Mouse (Mus musculus) hindbrain, embryonic 12.5 days (tissue): ENCODE measurements at regions not wholly inside any gene's neighbourhood (a gene's known extent, or its start where the extent isn't known, plus 50 kb on each side); places are given as distances from the start of the nearest gene placed in this dataset.

ENCODE experiments used
- ATAC-seq: fragments of 200-750 bp; cut with Nextera tagmentation; 2 replicates; pipeline ENCODE4 v1.8.0; 2017; ENCODE audit warnings: moderate TSS enrichment; ENCODE audit not compliant: low FRiP score
- H3K27ac ChIP-seq: fragments of 300-500 bp; sonication (generic); 2 replicates; pipeline ENCODE4 v1.5.1; 2016; ENCODE audit warnings: mild to moderate bottlenecking
- H3K27me3 ChIP-seq: fragments of 300-500 bp; sonication (generic); 2 replicates; pipeline ENCODE4 v1.6.1; 2016; ENCODE audit warnings: mild to moderate bottlenecking
- H3K36me3 ChIP-seq: fragments of 300-500 bp; sonication (generic); 2 replicates; pipeline ENCODE4 v1.6.1; 2016; ENCODE audit warnings: mild to moderate bottlenecking
- H3K4me1 ChIP-seq: fragments of 300-500 bp; sonication (generic); 2 replicates; pipeline ENCODE4 v1.6.1; 2016
- H3K4me2 ChIP-seq: fragments of 300-500 bp; sonication (generic); replicated peaks from 2 replicates; pipeline ENCODE4 v1.6.1; 2016; ENCODE audit warnings: mild to moderate bottlenecking
- H3K4me3 ChIP-seq: fragments of 300-500 bp; sonication (generic); 2 replicates; pipeline ENCODE4 v1.5.1; 2016; ENCODE audit warnings: mild to moderate bottlenecking
- H3K9ac ChIP-seq: fragments of 300-500 bp; sonication (generic); 2 replicates; pipeline ENCODE4 v1.6.1; 2016; ENCODE audit warnings: mild to moderate bottlenecking, moderate library complexity
- H3K9me3 ChIP-seq: fragments of 300-500 bp; sonication (generic); replicated peaks from 2 replicates; pipeline ENCODE4 v1.6.1; 2016; ENCODE audit warnings: mild to moderate bottlenecking
- WGBS: fragments of 180-500 bp; shearing (Covaris S2); methylation state at CpG from one replicate; pipeline ENCODE4 v1.1.7; 2016; 5-methylcytosine and 5-hydroxymethylcytosine counted together

DNA sequence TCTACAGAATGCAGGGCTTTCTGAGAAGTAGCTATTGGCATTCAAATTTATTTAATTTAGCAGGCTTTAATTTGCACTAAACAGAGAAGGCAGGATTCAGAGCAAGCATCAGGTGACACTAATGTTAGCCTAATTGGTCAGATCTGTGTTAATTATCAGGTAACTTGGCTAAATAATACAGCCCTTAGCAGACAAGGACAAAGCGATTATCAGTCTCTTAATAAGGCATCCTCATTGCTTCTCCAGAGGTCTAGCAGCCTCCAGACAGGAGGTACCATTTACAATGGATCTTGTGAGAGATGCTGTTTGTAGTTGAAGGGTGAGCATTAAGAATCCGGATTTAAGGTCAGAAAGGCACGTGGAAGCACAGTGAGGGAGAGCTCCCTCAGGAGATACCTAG is 253.7 kb upstream of the Fam92a start:
- Histone ChIP-seq H3K4me3 (no peak overlapping the region), H3K9me3 (no peaks in the 10 kb centered on the region), H3K4me1 (peaks cover 4% of the 10 kb centered on the region), H3K36me3 (no peaks in the 10 kb centered on the region), H3K9ac (no peak overlapping the region), H3K27ac (no peak overlapping the region), H3K4me2 (no peak overlapping the region), H3K27me3 (no peaks in the 10 kb centered on the region)
- 52% methylated on average over 3 of the region's 3 CpGs for WGBS
- no peak for ATAC-seq

DNA sequence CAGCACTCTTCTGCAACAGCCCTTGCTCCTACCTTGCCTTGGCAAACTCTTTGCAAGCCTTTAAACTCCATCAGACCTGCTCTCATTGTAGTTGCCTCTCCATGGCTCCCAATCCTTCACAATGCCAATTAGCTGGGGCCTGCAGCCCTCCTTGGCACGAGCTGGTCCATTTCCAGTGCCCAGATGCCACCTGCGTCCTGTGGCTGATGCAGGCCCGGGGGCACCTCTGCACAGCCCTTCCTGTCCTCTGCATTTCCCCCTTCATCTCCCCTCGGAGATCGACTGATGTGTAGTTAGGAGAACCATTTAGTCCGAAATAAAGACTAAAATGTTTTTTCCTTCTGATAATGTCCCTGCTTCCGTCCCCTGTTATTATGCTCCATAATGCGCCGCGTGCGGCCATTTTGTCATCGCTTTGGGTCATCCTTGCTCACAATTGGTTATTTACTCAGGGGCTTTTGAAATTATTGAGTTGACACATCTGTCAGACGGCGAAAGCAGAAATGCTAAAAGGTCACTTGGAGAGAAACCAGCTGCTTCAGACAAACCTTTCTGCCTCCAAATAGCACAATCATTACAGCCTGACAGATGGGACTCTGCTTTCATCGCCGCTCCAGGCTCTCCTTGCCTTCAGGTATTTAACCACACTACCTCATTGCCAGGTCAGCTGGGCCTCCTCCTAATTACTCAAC is 250.0 kb upstream of the Fam92a start:
- Histone ChIP-seq H3K4me3 (no peak overlapping the region), H3K4me1 (peaks cover 4% of the 10 kb centered on the region), H3K4me2 (no peak overlapping the region), H3K36me3 (no peaks in the 10 kb centered on the region), H3K9ac (no peak overlapping the region), H3K27me3 (no peaks in the 10 kb centered on the region), H3K27ac (peak overlapping the region; percentile 60), H3K9me3 (no peaks in the 10 kb centered on the region)
- ATAC-seq, result peak; percentile 78
- 59% methylated on average over 16 of the region's 16 CpGs for WGBS

DNA sequence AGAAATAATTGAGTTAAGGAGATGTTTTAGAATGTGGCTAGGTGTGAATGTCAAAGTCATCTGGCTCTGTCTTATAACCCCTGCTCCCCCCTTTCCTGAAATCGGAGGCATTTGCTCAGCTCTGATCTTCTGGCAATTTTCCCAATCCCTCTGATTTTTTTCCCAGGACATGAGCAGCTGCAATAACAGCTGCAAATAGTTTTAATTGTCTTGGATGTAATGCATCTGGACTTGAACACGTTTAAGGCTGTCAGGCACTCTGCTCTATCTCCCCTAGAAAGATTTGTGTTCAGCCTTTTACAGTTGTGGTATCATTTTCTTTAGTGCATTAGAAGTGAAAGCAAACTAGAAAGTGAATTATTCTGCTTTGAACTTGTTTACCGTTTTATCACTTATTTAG is 246.3 kb upstream of the Fam92a start:
- Histone ChIP-seq H3K27ac (no peak overlapping the region), H3K27me3 (no peaks in the 10 kb centered on the region), H3K9me3 (no peaks in the 10 kb centered on the region), H3K4me1 (peaks cover 4% of the 10 kb centered on the region), H3K4me3 (no peak overlapping the region), H3K9ac (no peak overlapping the region), H3K36me3 (no peaks in the 10 kb centered on the region), H3K4me2 (no peak overlapping the region)
- no peak for ATAC-seq
- WGBS, result 60% methylated on average over 3 of the region's 3 CpGs

DNA sequence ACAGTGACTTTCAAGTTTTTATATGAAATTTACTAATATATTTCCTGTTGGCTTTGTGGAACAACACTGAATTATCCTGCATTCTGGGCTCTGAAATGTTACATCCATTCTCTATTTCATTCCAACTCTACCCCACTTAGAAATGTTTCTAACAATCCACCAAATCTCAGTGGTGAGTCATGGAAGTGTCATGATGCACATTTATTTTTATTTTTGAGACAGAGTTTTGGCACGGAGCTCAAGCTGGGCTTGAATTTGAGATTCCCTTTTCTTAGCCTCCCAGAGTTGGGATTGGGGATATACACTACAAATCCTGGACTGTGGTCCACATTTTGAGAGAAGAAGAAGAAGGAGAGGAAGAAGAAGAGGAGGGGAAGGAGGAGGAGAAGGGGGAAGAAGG is 223.5 kb upstream of the Fam92a start:
- no peak overlapping the region for H3K4me2 ChIP-seq
- H3K36me3 ChIP-seq, result no peaks in the 10 kb centered on the region
- no peaks in the 10 kb centered on the region for H3K9me3 ChIP-seq
- H3K9ac ChIP-seq, result no peak overlapping the region
- no peaks in the 10 kb centered on the region for H3K4me1 ChIP-seq
- ATAC-seq, result no peak
- 84% methylated on average over 1 of the region's 1 CpGs for WGBS
- no peak overlapping the region for H3K4me3 ChIP-seq
- no peak overlapping the region for H3K27ac ChIP-seq
- H3K27me3 ChIP-seq, result no peaks in the 10 kb centered on the region

DNA sequence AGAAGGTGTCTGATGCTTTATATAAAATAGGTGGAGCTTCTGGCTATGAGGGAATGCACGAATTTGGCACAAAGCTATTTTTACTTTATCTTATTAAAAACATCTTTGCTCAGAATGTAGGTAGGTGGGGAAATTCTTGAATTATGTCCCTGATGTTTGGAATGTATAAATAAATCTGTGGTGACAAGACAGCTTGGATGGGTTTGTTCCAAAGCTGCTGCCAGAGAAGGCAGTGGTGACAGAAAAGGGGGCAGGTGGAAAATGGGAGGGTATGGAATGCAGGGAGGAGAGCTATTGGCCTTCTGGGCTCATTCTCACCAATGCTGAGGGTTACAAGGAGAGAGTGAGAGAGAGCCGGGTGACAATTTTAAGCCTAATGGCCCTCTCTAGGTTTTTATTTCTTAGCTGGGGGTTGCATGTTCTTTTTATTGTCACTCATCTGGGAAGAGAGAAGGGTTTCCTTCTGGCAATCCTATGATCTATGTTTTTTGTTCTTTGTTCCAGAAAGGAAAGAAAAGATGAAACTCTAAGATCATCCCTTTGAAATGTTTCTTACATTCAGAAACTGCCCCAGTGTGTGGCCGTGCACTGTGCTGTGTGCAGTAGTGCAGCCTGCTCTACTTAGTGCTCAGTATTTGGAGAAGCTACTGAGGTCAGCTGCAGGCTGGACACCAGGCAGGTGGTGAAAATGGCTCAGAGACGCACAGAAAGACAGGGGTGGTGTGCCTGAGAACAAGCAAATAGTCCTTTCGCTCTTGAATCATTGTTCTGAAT is 205.2 kb upstream of the Fam92a start:
- H3K4me1 ChIP-seq, result no peaks in the 10 kb centered on the region
- WGBS, result 80% methylated on average over 5 of the region's 5 CpGs
- no peaks in the 10 kb centered on the region for H3K9me3 ChIP-seq
- H3K9ac ChIP-seq, result no peak overlapping the region
- no peaks in the 10 kb centered on the region for H3K36me3 ChIP-seq
- no peak overlapping the region for H3K27ac ChIP-seq
- H3K27me3 ChIP-seq, result no peaks in the 10 kb centered on the region
- H3K4me3 ChIP-seq, result no peak overlapping the region
- H3K4me2 ChIP-seq, result no peak overlapping the region
- no peak for ATAC-seq

DNA sequence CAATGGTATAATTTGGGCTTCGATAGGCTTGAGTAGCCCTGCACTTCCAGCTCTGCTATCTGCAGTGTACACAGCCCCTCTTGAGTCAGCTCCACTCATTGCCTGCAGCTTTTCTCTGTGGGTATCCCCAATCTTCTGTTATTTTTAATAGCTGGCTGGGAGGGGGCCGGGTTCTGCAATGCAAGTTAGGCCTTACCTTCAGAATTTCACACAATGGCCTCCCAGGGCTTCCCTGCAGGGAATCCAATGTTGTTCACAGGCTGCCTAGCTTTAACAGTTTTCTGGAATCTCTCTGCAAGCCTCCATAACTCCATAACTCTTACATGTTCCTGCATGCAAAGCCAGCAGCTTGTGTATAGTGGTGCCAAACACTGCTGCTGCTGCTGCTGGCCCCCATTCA is 197.7 kb upstream of the Fam92a start:
- H3K27me3 ChIP-seq, result no peaks in the 10 kb centered on the region
- H3K9me3 ChIP-seq, result no peaks in the 10 kb centered on the region
- no peaks in the 10 kb centered on the region for H3K36me3 ChIP-seq
- no peak overlapping the region for H3K4me3 ChIP-seq
- H3K4me1 ChIP-seq, result no peaks in the 10 kb centered on the region
- no peak overlapping the region for H3K4me2 ChIP-seq
- no peak for ATAC-seq
- no peak overlapping the region for H3K9ac ChIP-seq
- H3K27ac ChIP-seq, result no peak overlapping the region
- 43% methylated on average over 2 of the region's 2 CpGs for WGBS

DNA sequence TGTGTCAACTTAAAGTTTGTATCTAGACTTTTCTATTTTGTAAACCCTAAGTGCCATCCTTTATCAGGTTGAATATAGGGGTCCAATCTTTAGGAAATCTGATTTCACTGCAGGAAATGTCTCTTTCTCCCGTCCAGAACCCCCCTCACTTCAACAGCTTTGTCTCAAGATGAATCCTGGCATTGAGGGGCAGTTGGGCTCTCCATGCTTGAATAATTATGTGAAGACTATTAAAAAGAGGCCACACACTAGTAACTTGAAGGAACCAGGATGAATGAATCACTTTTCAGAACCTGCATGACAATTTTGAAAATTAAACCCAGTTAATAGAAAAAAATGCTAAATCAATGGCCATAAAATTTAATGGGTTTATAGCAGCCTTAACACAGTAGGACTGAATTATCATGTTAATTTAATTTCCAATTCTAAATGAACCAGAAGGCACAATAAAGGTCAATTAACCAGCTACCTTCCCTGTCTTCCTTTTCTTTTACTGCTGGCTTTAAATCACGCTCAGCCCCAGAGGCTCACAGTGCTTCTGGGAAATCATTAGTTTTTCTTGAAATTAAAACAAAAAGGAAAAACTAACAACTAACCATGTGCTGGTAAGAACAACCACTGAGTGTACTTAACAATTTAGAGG is 185.3 kb upstream of the Fam92a start:
- no peaks in the 10 kb centered on the region for H3K36me3 ChIP-seq
- no peak overlapping the region for H3K4me3 ChIP-seq
- H3K9ac ChIP-seq, result no peak overlapping the region
- no peak overlapping the region for H3K4me2 ChIP-seq
- no peaks in the 10 kb centered on the region for H3K9me3 ChIP-seq
- H3K4me1 ChIP-seq, result no peaks in the 10 kb centered on the region
- H3K27ac ChIP-seq, result no peak overlapping the region
- 0 out of 2 replicates have a peak, but pooled peaks have one; percentile 46 for ATAC-seq
- 38% methylated on average over 2 of the region's 2 CpGs for WGBS
- H3K27me3 ChIP-seq, result no peaks in the 10 kb centered on the region

DNA sequence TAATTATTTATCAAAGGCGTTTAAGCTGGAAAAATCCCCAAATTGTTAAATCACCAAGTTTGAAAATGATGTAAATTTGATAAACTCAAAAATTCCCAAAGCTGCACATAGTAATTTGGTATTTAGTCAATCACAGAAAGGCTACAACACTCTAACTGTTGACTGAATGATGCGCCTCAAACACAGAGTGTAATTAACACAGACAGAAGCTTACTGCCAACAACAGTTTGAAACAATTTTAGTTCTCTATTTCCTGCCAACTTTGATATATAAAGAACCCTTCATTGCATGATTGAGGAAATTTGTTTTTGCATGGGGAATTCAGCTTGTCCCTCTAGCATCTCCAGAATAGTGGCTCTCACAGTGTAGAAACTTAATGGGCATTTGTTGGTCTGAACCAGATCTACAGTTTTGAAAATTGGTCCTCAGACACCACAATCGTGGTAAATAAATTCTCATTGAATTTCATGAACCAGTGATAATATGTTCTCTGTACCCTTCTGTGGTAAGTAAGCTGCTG is 181.6 kb upstream of the Fam92a start:
- WGBS, result 82% methylated on average over 3 of the region's 3 CpGs
- Histone ChIP-seq H3K27me3 (no peaks in the 10 kb centered on the region), H3K4me1 (no peaks in the 10 kb centered on the region), H3K9ac (no peak overlapping the region), H3K9me3 (no peaks in the 10 kb centered on the region), H3K4me3 (no peak overlapping the region), H3K27ac (no peak overlapping the region), H3K4me2 (no peak overlapping the region), H3K36me3 (no peaks in the 10 kb centered on the region)
- ATAC-seq, result no peak

DNA sequence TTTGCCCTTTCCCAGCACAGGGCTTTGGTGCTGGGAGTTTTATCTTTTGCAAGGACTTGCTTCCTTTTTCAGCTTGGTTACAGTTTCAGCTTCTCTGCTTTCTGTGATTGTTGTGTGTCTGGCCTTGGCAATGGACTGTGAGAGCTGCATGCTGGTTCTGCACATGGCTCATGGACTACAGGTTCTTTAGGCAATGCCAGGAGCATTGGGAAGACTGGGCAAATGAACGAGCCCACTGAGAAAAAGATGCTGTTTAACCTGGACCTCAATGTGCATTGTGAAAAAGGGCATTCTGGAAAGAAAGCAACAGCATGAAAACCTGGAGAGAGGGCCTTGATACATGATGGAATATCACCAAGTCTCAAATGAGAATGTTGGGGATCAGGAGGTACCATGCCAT is 167.4 kb upstream of the Fam92a start:
- no peak for ATAC-seq
- Histone ChIP-seq H3K27ac (no peak overlapping the region), H3K4me1 (peaks cover 6% of the 10 kb centered on the region), H3K4me3 (no peak overlapping the region), H3K4me2 (no peak overlapping the region), H3K36me3 (no peaks in the 10 kb centered on the region), H3K27me3 (no peaks in the 10 kb centered on the region), H3K9me3 (0 out of 2 replicates have a peak, but pooled peaks cover 6% of the 10 kb centered on the region), H3K9ac (no peak overlapping the region)
- 85% methylated on average over 1 of the region's 1 CpGs for WGBS

DNA sequence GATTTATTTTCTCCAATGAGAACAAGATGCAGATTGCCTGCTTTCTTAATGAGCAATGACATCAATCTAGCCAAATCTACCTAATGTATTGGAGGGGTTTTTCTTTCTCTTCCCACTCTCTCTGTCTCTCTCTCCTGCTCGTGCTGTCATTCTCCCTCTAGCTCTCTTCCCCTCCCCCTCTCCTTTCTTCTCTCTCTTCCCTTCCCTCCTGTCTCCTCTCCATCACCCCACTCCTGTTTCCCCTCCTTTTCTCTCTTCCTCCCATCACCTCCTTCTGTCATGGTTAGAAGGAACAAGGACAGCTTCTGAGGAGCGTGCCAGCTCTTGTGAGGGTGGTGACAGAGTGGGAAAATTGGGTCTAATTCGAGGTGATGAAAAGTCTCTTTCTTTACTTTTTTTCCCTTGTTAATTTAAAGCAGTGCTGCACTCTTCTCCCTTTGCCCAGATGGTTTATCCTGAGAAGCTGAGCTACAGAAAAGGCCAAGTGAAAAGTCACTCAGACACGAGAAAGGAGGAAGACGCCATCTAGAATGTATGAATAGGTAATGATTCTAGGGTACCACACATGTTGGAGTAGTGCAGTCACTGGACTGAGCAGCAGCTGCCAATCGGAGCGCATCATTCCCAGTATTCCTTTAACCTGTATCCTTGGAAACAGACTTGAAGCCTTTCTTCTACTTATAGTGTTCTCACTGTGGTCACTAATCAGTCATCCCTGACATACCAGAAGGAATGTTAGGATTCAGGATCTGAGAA is 163.2 kb upstream of the Fam92a start:
- H3K27ac ChIP-seq, result peak overlapping the region; percentile 75
- H3K36me3 ChIP-seq, result no peaks in the 10 kb centered on the region
- no peaks in the 10 kb centered on the region for H3K9me3 ChIP-seq
- peak overlapping the region; percentile 4; the same call in 1 of the 2 replicates for H3K4me2 ChIP-seq
- peak; percentile 87 for ATAC-seq
- H3K27me3 ChIP-seq, result no peaks in the 10 kb centered on the region
- 59% methylated on average over 7 of the region's 7 CpGs for WGBS
- H3K9ac ChIP-seq, result no peak overlapping the region
- H3K4me3 ChIP-seq, result no peak overlapping the region
- H3K4me1 ChIP-seq, result peaks cover 8% of the 10 kb centered on the region

DNA sequence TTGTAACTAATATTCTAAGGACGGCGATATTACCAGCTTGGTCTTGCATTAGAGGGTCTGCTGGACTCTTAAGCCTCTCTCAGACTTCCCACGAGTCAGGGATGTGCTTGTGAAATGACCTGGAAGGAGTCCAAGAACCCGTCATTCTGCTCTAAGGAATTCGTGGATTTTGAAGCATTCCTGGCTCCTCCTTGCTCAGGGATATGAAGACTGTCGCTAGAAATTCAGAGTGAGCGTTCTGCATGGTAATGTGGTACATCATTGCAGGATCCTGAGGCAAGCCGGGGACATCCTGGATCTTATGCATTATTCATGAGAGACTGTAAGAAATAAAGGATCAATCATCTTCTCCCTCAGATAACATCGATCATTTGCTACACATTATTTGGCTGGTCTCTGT is 162.6 kb upstream of the Fam92a start:
- no peak overlapping the region for H3K9ac ChIP-seq
- H3K4me3 ChIP-seq, result no peak overlapping the region
- peak overlapping the region; percentile 75 for H3K27ac ChIP-seq
- H3K9me3 ChIP-seq, result 0 out of 2 replicates have a peak, but pooled peaks cover under 1% of the 10 kb centered on the region
- H3K36me3 ChIP-seq, result no peaks in the 10 kb centered on the region
- peak overlapping the region; percentile 4; the same call in 1 of the 2 replicates for H3K4me2 ChIP-seq
- H3K4me1 ChIP-seq, result peaks cover 8% of the 10 kb centered on the region
- H3K27me3 ChIP-seq, result no peaks in the 10 kb centered on the region
- peak; percentile 91 for ATAC-seq
- WGBS, result 41% methylated on average over 9 of the region's 9 CpGs

DNA sequence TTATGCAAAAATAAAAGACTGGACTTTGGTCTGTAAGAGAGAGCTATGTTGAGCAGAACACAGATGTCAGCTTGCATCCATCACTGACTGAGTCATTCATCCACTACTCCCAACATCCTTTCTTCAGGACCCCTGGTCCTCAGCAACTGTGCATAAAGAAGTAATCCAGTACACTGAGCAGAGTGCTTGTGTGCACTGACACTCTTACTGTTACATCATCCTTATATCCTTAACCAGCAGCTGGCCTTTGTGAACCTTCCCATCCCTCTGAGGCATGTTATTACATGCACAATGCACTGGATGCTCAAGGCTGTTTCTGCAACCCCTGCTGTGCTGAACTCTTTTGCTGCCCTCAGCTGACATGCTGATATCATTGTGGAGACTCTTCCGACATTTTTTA is 144.2 kb upstream of the Fam92a start:
- 0 out of 2 replicates have a peak, but pooled peaks have one; percentile 38 for ATAC-seq
- Histone ChIP-seq H3K9ac (no peak overlapping the region), H3K9me3 (no peaks in the 10 kb centered on the region), H3K27me3 (no peaks in the 10 kb centered on the region), H3K4me1 (no peaks in the 10 kb centered on the region), H3K27ac (no peak overlapping the region), H3K4me2 (no peak overlapping the region), H3K36me3 (no peaks in the 10 kb centered on the region), H3K4me3 (no peak overlapping the region)
- WGBS, result 58% methylated on average over 1 of the region's 1 CpGs
